Mouse (Mus musculus): ENCODE data around the gene Olfr1442.
"Not testable (repeated sequence)": the region's sequence is repeated elsewhere in the genome, so short reads cannot be mapped to it uniquely, and the experiment has no call there.

Gene Olfr1442

GRCm38 (mm10) chr19:12670139-12670538, at the start of gene Olfr1442:
Gene Olfr1442 (plus strand): TSS chr19:12670439.
- no peak for DNase-seq

GRCm38 (mm10) chr19:12633176-12633575, 37.1 kb upstream of the Olfr1442 start, which contains the start of gene Glyat:
Gene Glyat (plus strand): TSS chr19:12633308.
- no peak for DNase-seq

- no peak for DNase-seq
These were observed 36.0 kb upstream of the Olfr1442 start for GRCm38 (mm10) chr19:12634259-12634658.

GRCm38 (mm10) chr19:12634963-12635362, 35.3 kb upstream of the Olfr1442 start:
- no peak for DNase-seq

GRCm38 (mm10) chr19:12636863-12637262, 33.4 kb upstream of the Olfr1442 start:
- DNase-seq = no peak

GRCm38 (mm10) chr19:12638049-12638448, 32.2 kb upstream of the Olfr1442 start:
- DNase-seq = no peak

GRCm38 (mm10) chr19:12649511-12649910, 20.7 kb upstream of the Olfr1442 start:
- DNase-seq = no peak

- DNase-seq = no peak
These were observed 4.1 kb upstream of the Olfr1442 start for GRCm38 (mm10) chr19:12666156-12666555.

- not testable (repeated sequence) for DNase-seq
These were observed 1.6 kb upstream of the Olfr1442 start for GRCm38 (mm10) chr19:12668601-12669000.

GRCm38 (mm10) chr19:12671051-12671450, 812 bp downstream of the Olfr1442 start:
- DNase-seq = no peak

GRCm38 (mm10) chr19:12677812-12678211, 7.6 kb downstream of the Olfr1442 start, which contains the start of gene Olfr1443:
Gene Olfr1443 (plus strand): TSS chr19:12678112.
- DNase-seq = no peak

GRCm38 (mm10) chr19:12684638-12685037, 14.4 kb downstream of the Olfr1442 start:
- no peak for DNase-seq

- DNase-seq = no peak
These were observed 15.0 kb downstream of the Olfr1442 start for GRCm38 (mm10) chr19:12685231-12685630.

GRCm38 (mm10) chr19:12695590-12695989, 25.4 kb downstream of the Olfr1442 start, which contains the start of gene Keg1:
Gene Keg1 (plus strand): TSS chr19:12695786.
- no peak for DNase-seq

GRCm38 (mm10) chr19:12696221-12696620, 26.0 kb downstream of the Olfr1442 start:
- DNase-seq = no peak

- DNase-seq = no peak
These were observed 38.2 kb downstream of the Olfr1442 start for GRCm38 (mm10) chr19:12708458-12708857.

GRCm38 (mm10) chr19:12708986-12709385, 38.7 kb downstream of the Olfr1442 start:
- no peak for DNase-seq

- DNase-seq = no peak
These were observed 49.0 kb downstream of the Olfr1442 start for GRCm38 (mm10) chr19:12719189-12719588.

- DNase-seq = no peak
These were observed 50.2 kb downstream of the Olfr1442 start for GRCm38 (mm10) chr19:12720463-12720862.

GRCm38 (mm10) chr19:12720919-12721318, 50.7 kb downstream of the Olfr1442 start:
- not testable (repeated sequence) for DNase-seq

GRCm38 (mm10) chr19:12721596-12721995, 51.4 kb downstream of the Olfr1442 start:
- DNase-seq = not testable (repeated sequence)

GRCm38 (mm10) chr19:12722308-12722707, 52.1 kb downstream of the Olfr1442 start:
- peak; percentile 8 for DNase-seq

- DNase-seq = no peak
These were observed 55.6 kb downstream of the Olfr1442 start for GRCm38 (mm10) chr19:12725851-12726250.

Measured in embryo, embryonic 11 days (tissue).